Mouse (Mus musculus): ENCODE data around the gene Olfr1084. TPM values are rescaled to one million over a fixed set of nuclear protein-coding genes. Genes with fewer than 3 reads are reported as not detected.

The Olfr1084 gene
- not detected in 2 replicates for polyA plus RNA-seq (2012; rRNA removed)

GRCm38 (mm10) chr2:86639625-86640024 lies at the start of gene Olfr1084:
Gene Olfr1084, minus strand, starts transcription at chr2:86639725.

GRCm38 (mm10) chr2:86679992-86680391 lies 40.5 kb upstream of the Olfr1084 start, which contains the start of gene Olfr1086:
Gene Olfr1086, minus strand, starts transcription at chr2:86680092.

GRCm38 (mm10) chr2:86661919-86662318 lies 22.4 kb upstream of the Olfr1084 start, which contains the start of gene Olfr1085:
Gene Olfr1085, minus strand, starts transcription at chr2:86662019.

GRCm38 (mm10) chr2:86598866-86599265 lies 40.7 kb downstream of the Olfr1084 start, which contains the start of gene Olfr1082:
Gene Olfr1082, minus strand, starts transcription at chr2:86598966.

Other genes starting within 250 kb of the Olfr1084 start
- gene Olfr1061, start 225.7 kb downstream of the Olfr1084 start, polyA plus RNA-seq (2012; rRNA removed) = not detected in 2 replicates
- gene Olfr1062, start 213.0 kb downstream of the Olfr1084 start, polyA plus RNA-seq (2012; rRNA removed) = not detected in 2 replicates
- not detected in 2 replicates for gene Olfr1065, start 189.1 kb downstream of the Olfr1084 start, polyA plus RNA-seq (2012; rRNA removed)
- not detected in 2 replicates for gene Olfr1066, start 183.5 kb downstream of the Olfr1084 start, polyA plus RNA-seq (2012; rRNA removed)
- not detected in 2 replicates for gene Olfr228, start 152.3 kb downstream of the Olfr1084 start, polyA plus RNA-seq (2012; rRNA removed)
- gene Olfr1076, start 131.3 kb downstream of the Olfr1084 start, polyA plus RNA-seq (2012; rRNA removed) = not detected in 2 replicates
- gene Olfr1079, start 97.2 kb downstream of the Olfr1084 start, polyA plus RNA-seq (2012; rRNA removed) = not detected in 2 replicates
- not detected in 2 replicates for gene Olfr1080, start 81.5 kb downstream of the Olfr1084 start, polyA plus RNA-seq (2012; rRNA removed)
- gene Olfr1082, start 40.8 kb downstream of the Olfr1084 start, polyA plus RNA-seq (2012; rRNA removed) = not detected in 2 replicates
- not detected in 2 replicates for gene Olfr1085, start 22.3 kb upstream of the Olfr1084 start, polyA plus RNA-seq (2012; rRNA removed)
- not detected in 2 replicates for gene Olfr1086, start 40.4 kb upstream of the Olfr1084 start, polyA plus RNA-seq (2012; rRNA removed)
- not detected in 2 replicates for gene Olfr1087, start 58.7 kb upstream of the Olfr1084 start, polyA plus RNA-seq (2012; rRNA removed)
- not detected in 2 replicates for gene Olfr1089, start 94.0 kb upstream of the Olfr1084 start, polyA plus RNA-seq (2012; rRNA removed)
- gene Olfr1090, start 119.3 kb upstream of the Olfr1084 start, polyA plus RNA-seq (2012; rRNA removed) = not detected in 2 replicates
- not detected in 2 replicates for gene Olfr1093, start 142.8 kb upstream of the Olfr1084 start, polyA plus RNA-seq (2012; rRNA removed)
- not detected in 2 replicates for gene Olfr141, start 170.3 kb upstream of the Olfr1084 start, polyA plus RNA-seq (2012; rRNA removed)
- gene Olfr1094, start 184.9 kb upstream of the Olfr1084 start, polyA plus RNA-seq (2012; rRNA removed) = not detected in 2 replicates
- not detected in 2 replicates for gene Olfr1095, start 212.0 kb upstream of the Olfr1084 start, polyA plus RNA-seq (2012; rRNA removed)
- not detected in 2 replicates for gene Gm13723, start 235.1 kb upstream of the Olfr1084 start, polyA plus RNA-seq (2012; rRNA removed)

Measured in central nervous system, embryonic 11.5 days (tissue).